Mouse (Mus musculus): ENCODE data around the gene Tmem63b. TPM values are rescaled to one million over a fixed set of nuclear protein-coding genes. Genes with fewer than 3 reads are reported as not detected.
"Not testable (repeated sequence)": the region's sequence is repeated elsewhere in the genome, so short reads cannot be mapped to it uniquely, and the experiment has no call there.

The Tmem63b gene
- total and polyA plus RNA-seq, 2 experiments, result 23.0 to 99.2 TPM

DNA sequence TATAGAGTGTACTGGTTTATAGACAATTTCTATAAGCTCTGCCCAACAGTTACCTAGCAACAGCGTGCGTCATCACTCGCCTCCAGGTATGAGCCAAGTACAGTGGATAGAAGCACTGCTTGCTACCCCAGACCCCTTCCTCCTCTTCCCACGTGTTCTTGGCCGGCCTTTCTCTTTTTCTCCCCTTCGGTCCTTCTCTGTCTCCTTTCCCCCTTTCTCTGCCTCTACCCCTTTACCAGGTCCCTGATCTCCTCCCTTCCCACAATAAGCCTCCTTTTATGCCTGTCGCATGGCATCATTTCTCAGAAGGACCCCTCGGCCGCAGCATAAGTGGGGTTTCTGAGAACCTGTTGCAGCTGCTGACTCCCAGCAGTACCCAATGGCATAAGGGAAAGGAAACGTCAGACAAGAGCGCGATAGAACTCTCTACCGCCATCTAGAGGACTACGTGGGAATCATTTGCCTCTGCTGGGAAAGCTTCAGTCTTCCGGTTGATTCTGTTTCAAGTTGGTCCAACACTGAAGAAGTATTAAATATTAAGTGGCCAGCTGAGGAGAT is 60.0 kb downstream of the Tmem63b start:
- Histone ChIP-seq H3K79me2 (ENCODE audit: control insufficient read depth, insufficient read depth, low read length) (no peaks in the 10 kb centered on the region), H3K27ac (replicated peaks; ENCODE audit: insufficient read depth, low read depth, low read length) (no peak overlapping the region), H3K27me3 (ENCODE audit: control insufficient read depth, insufficient read depth, low read length) (no peaks in the 10 kb centered on the region), H3K4me1 (ENCODE audit: control insufficient read depth, insufficient read depth, low read length) (peaks cover 11% of the 10 kb centered on the region), H3K4me3 (ENCODE audit: insufficient read depth, low read depth, low read length) (no peak overlapping the region), H3K36me3 (ENCODE audit: control insufficient read depth, insufficient read depth, low read length) (no peaks in the 10 kb centered on the region), H3K9ac (ENCODE audit: low read depth, low read length) (peak overlapping the region; percentile 59)
- peak; percentile 68 for TF ChIP-seq CTCF (IDR thresholded peaks at IDR 0.05; ENCODE audit: low read depth, low read length)
- no peak for TF ChIP-seq POLR2A (IDR thresholded peaks at IDR 0.05; ENCODE audit: extremely low read depth, insufficient read depth, low read length)
- 30% methylated on average over 15 of the region's 15 CpGs for WGBS
- DNase-seq (ENCODE audit: extremely low read depth, low read depth, low spot score), result peak; percentile 78

DNA sequence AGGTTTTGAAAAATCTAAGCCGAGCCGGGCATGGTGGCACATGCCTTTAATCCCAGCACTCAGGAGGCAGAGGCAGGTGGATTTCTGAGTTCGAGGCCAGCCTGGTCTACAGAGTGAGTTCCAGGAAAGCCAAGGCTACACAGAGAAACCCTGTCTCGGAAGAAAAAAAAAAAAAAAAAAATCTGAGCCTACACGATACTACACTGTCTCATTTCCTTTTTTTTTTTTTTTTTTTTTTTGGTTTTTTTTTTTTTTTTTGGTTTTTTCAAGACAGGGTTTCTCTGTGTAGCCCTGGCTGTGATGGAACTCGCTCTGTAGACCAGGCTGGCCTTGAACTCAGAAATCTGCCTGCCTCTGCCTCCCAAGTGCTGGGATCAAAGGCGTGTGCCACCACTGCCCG is 63.3 kb downstream of the Tmem63b start:
- H3K9ac ChIP-seq (ENCODE audit: low read depth, low read length); H3K27ac ChIP-seq (replicated peaks; ENCODE audit: insufficient read depth, low read depth, low read length); H3K4me1 ChIP-seq (ENCODE audit: control insufficient read depth, insufficient read depth, low read length); DNase-seq (ENCODE audit: extremely low read depth, low read depth, low spot score); H3K79me2 ChIP-seq (ENCODE audit: control insufficient read depth, insufficient read depth, low read length); H3K27me3 ChIP-seq (ENCODE audit: control insufficient read depth, insufficient read depth, low read length); H3K36me3 ChIP-seq (ENCODE audit: control insufficient read depth, insufficient read depth, low read length); H3K4me3 ChIP-seq (ENCODE audit: insufficient read depth, low read depth, low read length): not testable (repeated sequence)
- WGBS, result 91% methylated on average over 8 of the region's 8 CpGs

- WGBS, result 52% methylated on average over 20 of the region's 20 CpGs
- DNase-seq (ENCODE audit: extremely low read depth, low read depth, low spot score), result no peak
Measured at GRCm38 (mm10) chr17:45619386-45620256, 67.1 kb downstream of the Tmem63b start.

GRCm38 (mm10) chr17:45618941-45619385 is 67.7 kb downstream of the Tmem63b start:
- no peaks in the 10 kb centered on the region for H3K79me2 ChIP-seq (ENCODE audit: control insufficient read depth, insufficient read depth, low read length)
- no peaks in the 10 kb centered on the region; the same call in 1 of the 2 replicates for H3K4me1 ChIP-seq (ENCODE audit: control insufficient read depth, insufficient read depth, low read length)
- DNase-seq (ENCODE audit: extremely low read depth, low read depth, low spot score), result peak; percentile 31
- H3K4me3 ChIP-seq (ENCODE audit: insufficient read depth, low read depth, low read length), result peak overlapping the region; percentile 47
- H3K9ac ChIP-seq (ENCODE audit: low read depth, low read length), result peak overlapping the region; percentile 18
- no peaks in the 10 kb centered on the region for H3K27me3 ChIP-seq (ENCODE audit: control insufficient read depth, insufficient read depth, low read length)
- WGBS, result 42% methylated on average over 8 of the region's 8 CpGs
- H3K27ac ChIP-seq (replicated peaks; ENCODE audit: insufficient read depth, low read depth, low read length), result peak overlapping the region; percentile 69
- TF ChIP-seq POLR2A (IDR thresholded peaks at IDR 0.05; ENCODE audit: extremely low read depth, insufficient read depth, low read length), result no peak
- no peak for TF ChIP-seq CTCF (IDR thresholded peaks at IDR 0.05; ENCODE audit: low read depth, low read length)
- H3K36me3 ChIP-seq (ENCODE audit: control insufficient read depth, insufficient read depth, low read length), result no peaks in the 10 kb centered on the region

More at GRCm38 (mm10) chr17:45619386-45620256, 67.1 kb downstream of the Tmem63b start:
- no peak for TF ChIP-seq CTCF (IDR thresholded peaks at IDR 0.05; ENCODE audit: low read depth, low read length)
- no peak for TF ChIP-seq POLR2A (IDR thresholded peaks at IDR 0.05; ENCODE audit: extremely low read depth, insufficient read depth, low read length)
- Histone ChIP-seq H3K4me1 (ENCODE audit: control insufficient read depth, insufficient read depth, low read length) (no peaks in the 10 kb centered on the region; the same call in 1 of the 2 replicates), H3K79me2 (ENCODE audit: control insufficient read depth, insufficient read depth, low read length) (no peaks in the 10 kb centered on the region), H3K27me3 (ENCODE audit: control insufficient read depth, insufficient read depth, low read length) (no peaks in the 10 kb centered on the region), H3K4me3 (ENCODE audit: insufficient read depth, low read depth, low read length) (peak overlapping the region; percentile 47), H3K36me3 (ENCODE audit: control insufficient read depth, insufficient read depth, low read length) (no peaks in the 10 kb centered on the region), H3K9ac (ENCODE audit: low read depth, low read length) (peak overlapping the region; percentile 60), H3K27ac (replicated peaks; ENCODE audit: insufficient read depth, low read depth, low read length) (peak overlapping the region; percentile 69)

GRCm38 (mm10) chr17:45617655-45618054 is 69.0 kb downstream of the Tmem63b start:
- WGBS, result 80% methylated on average over 6 of the region's 6 CpGs
- DNase-seq (ENCODE audit: extremely low read depth, low read depth, low spot score), result no peak

DNA sequence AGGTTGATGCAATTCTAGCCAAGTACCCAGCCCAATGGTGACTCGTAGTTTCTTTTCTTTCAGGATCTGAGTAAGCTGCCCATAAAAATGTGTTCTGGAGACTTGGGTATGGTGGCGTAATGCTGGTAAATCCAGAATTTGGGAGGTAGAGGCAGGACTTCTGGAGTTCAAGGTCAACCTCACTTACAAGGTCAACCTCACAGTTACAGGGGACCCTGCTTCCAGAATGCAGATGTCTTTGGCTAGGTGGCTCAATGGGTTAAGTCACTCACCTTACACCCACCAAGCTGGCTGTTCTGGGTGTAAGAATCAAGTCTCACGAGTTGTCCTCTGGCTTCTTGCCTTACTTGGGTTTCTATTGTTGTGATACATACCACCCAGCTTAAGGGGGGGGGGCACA is 70.0 kb downstream of the Tmem63b start:
- H3K4me1 ChIP-seq (ENCODE audit: control insufficient read depth, insufficient read depth, low read length), result peaks cover 2% of the 10 kb centered on the region
- no peak for DNase-seq (ENCODE audit: extremely low read depth, low read depth, low spot score)
- no peaks in the 10 kb centered on the region for H3K27me3 ChIP-seq (ENCODE audit: control insufficient read depth, insufficient read depth, low read length)
- no peaks in the 10 kb centered on the region for H3K36me3 ChIP-seq (ENCODE audit: control insufficient read depth, insufficient read depth, low read length)
- 93% methylated on average over 3 of the region's 3 CpGs for WGBS
- no peak overlapping the region for H3K4me3 ChIP-seq (ENCODE audit: insufficient read depth, low read depth, low read length)
- H3K79me2 ChIP-seq (ENCODE audit: control insufficient read depth, insufficient read depth, low read length), result no peaks in the 10 kb centered on the region
- TF ChIP-seq POLR2A (IDR thresholded peaks at IDR 0.05; ENCODE audit: extremely low read depth, insufficient read depth, low read length), result no peak
- TF ChIP-seq CTCF (IDR thresholded peaks at IDR 0.05; ENCODE audit: low read depth, low read length), result no peak
- no peak overlapping the region for H3K27ac ChIP-seq (replicated peaks; ENCODE audit: insufficient read depth, low read depth, low read length)
- no peak overlapping the region for H3K9ac ChIP-seq (ENCODE audit: low read depth, low read length)

More at GRCm38 (mm10) chr17:45617655-45618054, 69.0 kb downstream of the Tmem63b start:
- TF ChIP-seq CTCF (IDR thresholded peaks at IDR 0.05; ENCODE audit: low read depth, low read length) (no peak), POLR2A (IDR thresholded peaks at IDR 0.05; ENCODE audit: extremely low read depth, insufficient read depth, low read length) (no peak)
- Histone ChIP-seq H3K27me3 (ENCODE audit: control insufficient read depth, insufficient read depth, low read length) (no peaks in the 10 kb centered on the region), H3K9ac (ENCODE audit: low read depth, low read length) (no peak overlapping the region), H3K79me2 (ENCODE audit: control insufficient read depth, insufficient read depth, low read length) (no peaks in the 10 kb centered on the region), H3K4me3 (ENCODE audit: insufficient read depth, low read depth, low read length) (no peak overlapping the region), H3K4me1 (ENCODE audit: control insufficient read depth, insufficient read depth, low read length) (no peaks in the 10 kb centered on the region; the same call in 1 of the 2 replicates), H3K27ac (replicated peaks; ENCODE audit: insufficient read depth, low read depth, low read length) (no peak overlapping the region), H3K36me3 (ENCODE audit: control insufficient read depth, insufficient read depth, low read length) (no peaks in the 10 kb centered on the region)

All from liver, adult 2 months (tissue).